13 mouse cellular contexts compared by ENCODE assay signal in the genomic region with DNA sequence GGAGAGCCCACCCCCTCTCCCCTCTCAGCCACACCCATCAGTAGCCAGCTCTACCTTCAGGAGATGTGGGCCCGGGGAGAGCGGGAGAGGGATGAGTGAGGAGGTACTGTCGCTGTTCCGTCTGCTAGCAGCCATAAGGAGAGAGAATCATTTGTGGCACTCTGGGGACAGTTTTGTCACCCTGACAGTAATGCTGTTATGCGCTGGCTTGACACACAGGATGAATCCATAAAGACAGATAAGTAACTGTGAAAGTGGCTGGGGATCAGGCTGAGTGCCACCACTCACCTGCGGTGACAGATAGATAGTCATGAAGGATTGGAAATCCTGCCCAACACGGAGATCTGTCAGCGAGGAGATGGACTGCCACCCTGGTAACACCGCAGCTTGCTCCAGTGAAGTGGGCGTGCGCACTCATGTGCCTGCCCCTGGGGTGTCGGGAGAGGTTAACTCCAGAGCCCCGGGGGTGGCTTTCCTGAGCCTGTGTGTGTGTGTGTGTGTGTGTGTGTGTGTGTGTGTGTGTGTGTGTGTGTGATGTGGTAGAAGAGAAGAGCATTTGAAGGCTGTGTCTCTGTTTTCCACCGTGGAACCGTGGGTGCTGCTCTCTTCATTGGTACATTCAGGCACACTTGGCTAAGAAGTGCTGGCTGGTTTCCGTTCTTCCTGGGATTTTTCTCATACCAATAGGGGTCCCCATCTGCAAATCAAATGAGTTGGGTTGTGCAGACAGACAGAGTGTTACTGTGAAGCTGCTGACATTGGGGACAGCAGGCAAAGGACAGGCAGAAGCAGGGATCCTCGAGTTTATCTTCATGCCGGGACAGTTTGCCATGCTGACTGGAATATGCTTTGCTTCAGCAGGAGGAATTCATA.
DNase-seq lines count a peak whose midpoint lies in the region; ATAC-seq lines count a peak whose summit lies in the region.
"Had no signal": no experiment of that assay in that cellular context is flagged by ENCODE, and none has a peak within 500 bp of the region (broad histone marks: within the 10 kb centered on the region; RNA-seq: fewer than 3 reads in every experiment).

No protein-coding gene starts in this region.

- H3K27ac ChIP-seq in heart, embryonic 16.5 days (ENCODE audit: low read length): no peak overlapping the region
- peak overlapping the region; percentile 62; the same call in 1 of the 2 replicates for H3K27ac ChIP-seq in hindbrain, embryonic 12.5 days
- H3K27ac ChIP-seq: heart, adult 2 months; limb, embryonic 15.5 days had no signal

- no peaks in the 10 kb centered on the region for H3K27me3 ChIP-seq in heart, embryonic 16.5 days (ENCODE audit: control insufficient read depth, insufficient read depth, low read length)
- H3K27me3 ChIP-seq in hindbrain, embryonic 12.5 days: peaks cover 20% of the 10 kb centered on the region

- peak overlapping the region; percentile 43 for H3K4me2 ChIP-seq in heart, embryonic 16.5 days (ENCODE audit: low read depth, low read length)
- H3K4me2 ChIP-seq in hindbrain, embryonic 12.5 days (replicated peaks): peak overlapping the region; percentile 33
- H3K4me2 ChIP-seq: limb, embryonic 15.5 days had no signal

- DNase-seq in heart, postnatal 25 days (ENCODE audit: low spot score): no peak
- peak; percentile 30 for DNase-seq in ZHBTc4 (ENCODE audit: low read depth, low spot score)
- peak; percentile 62 for DNase-seq in mesoderm, embryonic 11.5 days (ENCODE audit: low read depth, low spot score)
- no peak for DNase-seq in embryo, embryonic 9.5 days (ENCODE audit: extremely low spot score)
- DNase-seq: cerebellum, adult 2 months; heart, adult 2 months; kidney, postnatal 10 days; lung, postnatal 36 days; thymus, postnatal 14 days had no signal

- intact Hi-C loops in heart, postnatal 25 days (cut with DNase I): loop anchor here (10.0 kb wide), 1 partner anchor 61 kb away; no protein-coding TSS in a partner anchor

- H3K9ac ChIP-seq in heart, embryonic 16.5 days (ENCODE audit: low read length): no peak overlapping the region
- H3K9ac ChIP-seq in hindbrain, embryonic 12.5 days: peak overlapping the region; percentile 32; the same call in 1 of the 2 replicates
- H3K9ac ChIP-seq: limb, embryonic 15.5 days had no signal

- H3K9me3 ChIP-seq in heart, embryonic 16.5 days (replicated peaks; ENCODE audit: control insufficient read depth, low read length): no peaks in the 10 kb centered on the region
- no peaks in the 10 kb centered on the region for H3K9me3 ChIP-seq in hindbrain, embryonic 12.5 days (replicated peaks)
- H3K9me3 ChIP-seq: limb, embryonic 15.5 days had no signal

- 27% methylated on average over 18 of the region's 18 CpGs for WGBS in heart, embryonic 16.5 days
- 21% methylated on average over 18 of the region's 18 CpGs for WGBS in hindbrain, embryonic 12.5 days

- no peak overlapping the region for H3K4me3 ChIP-seq in heart, embryonic 16.5 days (ENCODE audit: low read length)
- H3K4me3 ChIP-seq in hindbrain, embryonic 12.5 days: no peak overlapping the region
- H3K4me3 ChIP-seq: heart, adult 2 months; limb, embryonic 15.5 days had no signal

- H3K4me1 ChIP-seq in heart, embryonic 16.5 days (ENCODE audit: control insufficient read depth, insufficient read depth, low read length): peaks cover 27% of the 10 kb centered on the region
- peaks cover 56% of the 10 kb centered on the region for H3K4me1 ChIP-seq in hindbrain, embryonic 12.5 days

- no peaks in the 10 kb centered on the region for H3K36me3 ChIP-seq in heart, embryonic 16.5 days (ENCODE audit: control insufficient read depth, insufficient read depth)
- H3K36me3 ChIP-seq in hindbrain, embryonic 12.5 days: no peaks in the 10 kb centered on the region
- H3K36me3 ChIP-seq: limb, embryonic 15.5 days had no signal

- ATAC-seq in heart, embryonic 16.5 days (replicated peaks; ENCODE audit: extremely low read depth, insufficient read depth, low FRiP score): 0 out of 2 replicates have a peak, but pooled peaks have one; percentile 54
- ATAC-seq in hindbrain, embryonic 12.5 days (ENCODE audit: low FRiP score): peak; percentile 35
- no peak for ATAC-seq in inflammation-experienced regulatory T-cells, adult 6 months

Comparison
In these comparisons a context has a peak if more than half of its experiments do, and no peak if none do; other contexts are left out.
1. DNase-seq: peak in ZHBTc4 (single experiment) and mesoderm, embryonic 11.5 days (single experiment); none in heart, postnatal 25 days (single experiment) and embryo, embryonic 9.5 days (single experiment).